8 mouse cellular contexts compared by ENCODE assay signal in genomic region chr11:60115638-60116276, GRCm38 (mm10). TPM values are rescaled to one million over a fixed set of nuclear protein-coding genes. Genes with fewer than 3 reads are reported as not detected.
A peak's percentile ranks its signal among the peaks of the same experiment; 100 is the strongest.
DNase-seq lines count a peak whose midpoint lies in the region; ATAC-seq and TF ChIP-seq lines count a peak whose summit lies in the region.

No protein-coding gene starts in this region.

- no peaks in the 10 kb centered on the region for H3K36me3 ChIP-seq in embryonic facial prominence, embryonic 11.5 days (replicated peaks; ENCODE audit: control insufficient read depth, insufficient read depth, low read depth, low read length)
- 0 out of 2 replicates have a peak, but pooled peaks cover 2% of the 10 kb centered on the region for H3K36me3 ChIP-seq in intestine, embryonic 14.5 days (ENCODE audit: control insufficient read depth, insufficient read depth, low read length)
- H3K36me3 ChIP-seq in neural tube, embryonic 12.5 days = no peaks in the 10 kb centered on the region

- H3K27ac ChIP-seq in embryonic facial prominence, embryonic 11.5 days (replicated peaks; ENCODE audit: low read depth, low read length) = peak overlapping the region; percentile 96
- peak overlapping the region; percentile 95 for H3K27ac ChIP-seq in intestine, embryonic 14.5 days (ENCODE audit: low read depth)
- H3K27ac ChIP-seq in neural tube, embryonic 12.5 days = no peak overlapping the region

- peak overlapping the region; percentile 82 for H3K4me2 ChIP-seq in embryonic facial prominence, embryonic 11.5 days (ENCODE audit: low read depth, low read length)
- peak overlapping the region; percentile 88 for H3K4me2 ChIP-seq in intestine, embryonic 14.5 days (ENCODE audit: low read length)
- peak overlapping the region; percentile 84 for H3K4me2 ChIP-seq in neural tube, embryonic 12.5 days (replicated peaks)

- no peak for TF ChIP-seq CTCF in lung, adult 2 months (IDR thresholded peaks at IDR 0.05; ENCODE audit: insufficient read depth, low read length)

- H3K4me1 ChIP-seq in lung, adult 2 months (ENCODE audit: control insufficient read depth, insufficient read depth, low read length) = peaks cover 29% of the 10 kb centered on the region
- peaks cover 23% of the 10 kb centered on the region for H3K4me1 ChIP-seq in embryonic facial prominence, embryonic 11.5 days (ENCODE audit: control insufficient read depth, insufficient read depth, low read length)
- H3K4me1 ChIP-seq in intestine, embryonic 14.5 days (replicated peaks; ENCODE audit: control insufficient read depth, insufficient read depth, low read length) = peaks cover 52% of the 10 kb centered on the region
- peaks cover 50% of the 10 kb centered on the region for H3K4me1 ChIP-seq in neural tube, embryonic 12.5 days

- peak overlapping the region; percentile 70 for H3K4me3 ChIP-seq in lung, adult 2 months (replicated peaks; ENCODE audit: extremely low read depth, low read depth, low read length)
- H3K4me3 ChIP-seq in embryonic facial prominence, embryonic 11.5 days (ENCODE audit: low read depth, low read length) = peak overlapping the region; percentile 44
- H3K4me3 ChIP-seq in intestine, embryonic 14.5 days (ENCODE audit: low read depth, low read length) = peak overlapping the region; percentile 45
- peak overlapping the region; percentile 46 for H3K4me3 ChIP-seq in neural tube, embryonic 12.5 days

- 16% methylated on average over 6 of the region's 6 CpGs for WGBS in lung, adult 2 months
- WGBS in embryonic facial prominence, embryonic 11.5 days = 38% methylated on average over 6 of the region's 6 CpGs
- WGBS in intestine, embryonic 14.5 days = 30% methylated on average over 6 of the region's 6 CpGs
- WGBS in neural tube, embryonic 12.5 days = 40% methylated on average over 6 of the region's 6 CpGs

- intact Hi-C loops in gastrocnemius, postnatal 14 days (cut with DNase I; ENCODE audit: low total_unique reads) = no loop called here

- H3K9me3 ChIP-seq in embryonic facial prominence, embryonic 11.5 days (replicated peaks; ENCODE audit: control insufficient read depth, low read length) = no peaks in the 10 kb centered on the region
- H3K9me3 ChIP-seq in intestine, embryonic 14.5 days (ENCODE audit: control insufficient read depth, low read length) = no peaks in the 10 kb centered on the region
- H3K9me3 ChIP-seq in neural tube, embryonic 12.5 days = no peaks in the 10 kb centered on the region

- no peaks in the 10 kb centered on the region for H3K27me3 ChIP-seq in embryonic facial prominence, embryonic 11.5 days (ENCODE audit: control insufficient read depth, insufficient read depth, low read length)
- no peaks in the 10 kb centered on the region for H3K27me3 ChIP-seq in intestine, embryonic 14.5 days (replicated peaks; ENCODE audit: control insufficient read depth, insufficient read depth, low read length)
- H3K27me3 ChIP-seq in neural tube, embryonic 12.5 days (replicated peaks) = no peaks in the 10 kb centered on the region

- peak overlapping the region; percentile 68 for H3K9ac ChIP-seq in embryonic facial prominence, embryonic 11.5 days (replicated peaks; ENCODE audit: low read length)
- peak overlapping the region; percentile 48; the same call in 1 of the 2 replicates for H3K9ac ChIP-seq in intestine, embryonic 14.5 days (ENCODE audit: low read length)
- peak overlapping the region; percentile 66 for H3K9ac ChIP-seq in neural tube, embryonic 12.5 days

- DNase-seq in lung, adult 2 months = no peak
- no peak for DNase-seq in lung, postnatal 36 days
- DNase-seq in embryonic facial prominence, embryonic 11.5 days (ENCODE audit: low spot score) = no peak
- no peak for DNase-seq in intestine, embryonic 14.5 days (ENCODE audit: low spot score)
- DNase-seq in gastrocnemius, postnatal 14 days = no peak
- no peak for DNase-seq in layer of hippocampus, postnatal 36 days
- no peak for DNase-seq in kidney, adult 8-10 months

- ATAC-seq in embryonic facial prominence, embryonic 11.5 days (replicated peaks; ENCODE audit: insufficient number of reproducible peaks, low FRiP score, low TSS enrichment, low read depth) = no peak
- ATAC-seq in intestine, embryonic 14.5 days (replicated peaks; ENCODE audit: low FRiP score, low TSS enrichment, low read depth) = no peak
- no peak for ATAC-seq in neural tube, embryonic 12.5 days (ENCODE audit: low FRiP score, low read depth)

- no peak for TF ChIP-seq POLR2A in lung, adult 2 months (IDR thresholded peaks at IDR 0.05; ENCODE audit: borderline replicate concordance, extremely low read depth, low read depth, low read length)

RNA-seq across cellular contexts. Expression of gene Rai1, which starts 10.9 kb away (rescaled TPM):
- polyA plus RNA-seq in lung, adult 2 months (2012; rRNA removed) = 46.4 and 47.3 TPM in 2 replicates
- polyA plus RNA-seq in embryonic facial prominence, embryonic 11.5 days (2014; fragmentation: Nextera tagmentation; extraction: Ambion mirVana) = 21.0 and 24.8 TPM in 2 replicates
- polyA plus RNA-seq in intestine, embryonic 14.5 days (2014; fragmentation: Nextera tagmentation; extraction: Ambion mirVana) = 28.2 and 31.2 TPM in 2 replicates
- 34.0 and 35.6 TPM in 2 replicates for polyA plus RNA-seq in neural tube, embryonic 12.5 days (2016; fragmentation: Nextera tagmentation; extraction: Ambion mirVana)
- 10 to 100 TPM; 15.9 to 18.3 TPM for total RNA-seq in gastrocnemius, postnatal 14 days (2021)
- 10 to 100 TPM; 67.9 to 76.3 TPM for total RNA-seq in layer of hippocampus, postnatal 36 days (2021)
